Mouse (Mus musculus) neural tube, embryonic 13.5 days (tissue): ENCODE data around the gene Rnf10. TPM values are rescaled to one million over a fixed set of nuclear protein-coding genes. Genes with fewer than 3 reads are reported as not detected.

Experiments used
- ATAC-seq: fragments of 200-750 bp; cut with Nextera tagmentation; 2 replicates; pipeline ENCODE4 v1.8.0; 2017; ENCODE audit warnings: low read depth, mild to moderate bottlenecking, moderate TSS enrichment, moderate library complexity
- H3K27ac ChIP-seq: fragments of 300-500 bp; sonication (generic); replicated peaks from 2 replicates; pipeline ENCODE4 v1.5.1; 2015; ENCODE audit warnings: moderate library complexity, mild to moderate bottlenecking, inconsistent platforms
- H3K27me3 ChIP-seq: fragments of 300-500 bp; sonication (generic); 2 replicates; pipeline ENCODE4 v1.6.1; 2015; ENCODE audit warnings: mild to moderate bottlenecking, inconsistent platforms
- H3K36me3 ChIP-seq: fragments of 300-500 bp; sonication (generic); 2 replicates; pipeline ENCODE4 v1.6.1; 2015; ENCODE audit warnings: mild to moderate bottlenecking, inconsistent platforms
- H3K4me1 ChIP-seq: fragments of 300-500 bp; sonication (generic); replicated peaks from 2 replicates; pipeline ENCODE4 v1.6.1; 2015; ENCODE audit warnings: inconsistent platforms
- H3K4me2 ChIP-seq: fragments of 300-500 bp; sonication (generic); 2 replicates; pipeline ENCODE4 v1.6.1; 2015; ENCODE audit warnings: inconsistent platforms, mild to moderate bottlenecking, moderate library complexity
- H3K4me3 ChIP-seq: fragments of 300-500 bp; sonication (generic); 2 replicates; pipeline ENCODE4 v1.5.1; 2015; ENCODE audit warnings: mild to moderate bottlenecking, inconsistent platforms
- H3K9ac ChIP-seq: fragments of 300-500 bp; sonication (generic); 2 replicates; pipeline ENCODE4 v1.6.1; 2015; ENCODE audit warnings: moderate library complexity, mild to moderate bottlenecking, inconsistent platforms
- H3K9me3 ChIP-seq: fragments of 300-500 bp; sonication (generic); 2 replicates; pipeline ENCODE4 v1.6.1; 2016; ENCODE audit warnings: inconsistent platforms
- WGBS: fragments of 180-500 bp; shearing (Covaris S2); methylation state at CpG from one replicate; pipeline ENCODE4 v1.1.7; 2015; 5-methylcytosine and 5-hydroxymethylcytosine counted together
- polyA plus RNA-seq: library from polyadenylated mRNA; unstranded; fragments of >200 nt; fragmentation: Nextera tagmentation; extraction: Ambion mirVana; gene quantifications from 2 replicates; pipeline ENCODE4 v1.2.1, GENCODE M21; 2015

Rnf10 gene
- polyA plus RNA-seq, 1 experiment from 2014 or later: 185 TPM

DNA sequence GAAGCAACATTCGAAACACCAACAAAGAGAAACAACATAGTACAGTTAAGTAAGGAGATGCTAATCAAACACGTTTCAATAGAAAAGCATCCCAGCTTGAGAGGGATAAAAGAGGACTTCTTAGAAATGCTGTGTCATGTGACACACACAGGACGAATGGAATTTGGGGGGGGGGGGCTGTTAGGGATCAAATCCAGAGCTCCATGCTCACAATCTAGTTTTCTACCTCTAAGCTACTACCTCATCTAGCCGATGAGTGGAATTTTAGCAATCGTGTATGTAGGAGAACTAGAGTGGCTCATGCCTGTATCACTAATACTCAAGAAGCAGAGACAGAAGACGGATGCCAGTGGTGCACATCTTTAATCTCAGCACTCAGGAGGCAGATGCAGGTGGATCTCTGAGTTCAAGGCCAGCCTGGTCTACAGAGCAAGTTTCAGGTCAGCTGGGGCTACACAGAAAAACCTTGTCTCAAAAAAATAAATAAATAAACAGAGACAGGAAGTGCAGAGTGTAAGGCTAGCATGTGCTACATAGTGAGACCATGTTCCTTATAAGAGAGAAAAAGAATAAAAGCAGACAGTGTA is 944 bp upstream of the Rnf10 start:
- no peaks in the 10 kb centered on the region for H3K9me3 ChIP-seq
- H3K4me2 ChIP-seq: peak overlapping the region; percentile 58
- peak overlapping the region; percentile 92 for H3K4me3 ChIP-seq
- WGBS: 73% methylated on average over 6 of the region's 6 CpGs
- ATAC-seq: no peak
- H3K4me1 ChIP-seq: peaks cover 38% of the 10 kb centered on the region
- peak overlapping the region; percentile 98 for H3K9ac ChIP-seq
- H3K27ac ChIP-seq: peak overlapping the region; percentile 88
- H3K36me3 ChIP-seq: peaks cover 16% of the 10 kb centered on the region
- no peaks in the 10 kb centered on the region for H3K27me3 ChIP-seq

DNA sequence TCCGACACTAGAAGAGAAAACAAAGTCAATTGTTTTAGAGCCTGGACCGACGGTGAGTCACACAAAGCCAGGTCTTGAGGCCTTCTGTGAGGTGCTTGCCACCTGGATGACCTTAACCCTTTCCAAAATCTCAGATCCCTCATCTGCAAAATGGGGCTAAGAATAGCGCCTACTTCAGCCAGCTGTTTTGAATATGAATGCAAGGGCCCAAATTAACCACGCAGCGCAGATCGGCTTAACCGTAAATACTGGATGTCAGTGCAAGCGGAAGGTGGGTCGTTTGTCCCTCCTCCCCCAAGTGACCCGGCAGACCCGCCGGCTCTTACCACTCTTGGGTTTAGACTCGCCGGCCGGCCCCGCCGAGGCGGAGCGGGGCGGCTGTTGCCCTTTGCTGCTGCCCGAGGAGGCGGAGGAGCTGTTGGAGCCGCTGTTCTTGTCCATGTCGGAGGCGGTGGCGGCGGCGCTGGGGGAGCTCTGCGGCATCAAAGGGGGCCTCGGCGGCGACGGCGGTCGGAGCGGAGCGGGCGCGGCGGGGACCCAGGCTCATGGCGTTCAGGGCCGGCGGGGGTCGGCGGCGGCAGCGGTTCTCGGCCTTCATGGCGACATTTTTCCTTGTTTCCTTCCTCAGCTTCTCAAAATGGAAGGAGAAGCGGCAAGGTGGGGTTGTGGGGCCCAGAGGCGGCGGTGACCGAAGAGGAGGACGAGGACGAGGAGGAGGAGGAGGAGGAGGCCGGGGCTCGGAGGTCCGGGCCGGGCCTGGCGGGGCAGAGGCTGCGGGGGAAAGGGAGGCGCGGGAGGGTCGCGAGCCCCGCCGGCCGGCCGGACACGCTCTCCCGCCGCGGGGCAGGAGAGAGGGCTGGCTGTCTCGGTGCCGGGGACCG is 527 bp downstream of the Rnf10 start:
- under 1% methylated on average over 62 of the region's 77 CpGs for WGBS
- H3K4me1 ChIP-seq: peaks cover 50% of the 10 kb centered on the region
- peak overlapping the region; percentile 92 for H3K4me3 ChIP-seq
- H3K4me2 ChIP-seq: peak overlapping the region; percentile 91
- peak; percentile 30; the same call in 1 of the 2 replicates for ATAC-seq
- peak overlapping the region; percentile 98 for H3K9ac ChIP-seq
- peaks cover 21% of the 10 kb centered on the region for H3K36me3 ChIP-seq
- peak overlapping the region; percentile 88 for H3K27ac ChIP-seq
- no peaks in the 10 kb centered on the region for H3K9me3 ChIP-seq
- H3K27me3 ChIP-seq: no peaks in the 10 kb centered on the region

DNA sequence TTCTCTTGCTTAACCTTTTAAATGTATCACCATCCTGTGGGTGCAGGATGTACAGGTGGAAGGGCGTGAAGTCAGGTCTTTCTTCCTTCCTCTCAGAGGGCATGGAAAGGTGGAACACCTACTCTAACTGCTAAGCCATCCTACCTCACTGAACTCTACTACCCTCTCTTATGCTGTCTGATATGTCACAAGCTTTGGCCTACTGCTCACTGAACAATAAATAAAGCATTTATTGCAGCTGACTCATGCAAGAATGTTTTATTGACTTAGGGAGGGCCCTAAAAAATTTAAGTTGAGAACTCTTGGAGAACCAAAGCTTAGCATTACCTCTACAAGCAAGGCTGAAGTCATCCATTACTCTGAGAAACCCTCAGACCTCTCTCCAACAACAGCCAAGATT is 2.7 kb downstream of the Rnf10 start:
- Histone ChIP-seq H3K4me3 (peak overlapping the region; percentile 92), H3K27me3 (no peaks in the 10 kb centered on the region), H3K9ac (peak overlapping the region; percentile 98; the same call in 1 of the 2 replicates), H3K36me3 (peaks cover 30% of the 10 kb centered on the region), H3K4me2 (peak overlapping the region; percentile 91), H3K27ac (no peak overlapping the region), H3K9me3 (no peaks in the 10 kb centered on the region), H3K4me1 (peaks cover 65% of the 10 kb centered on the region)
- ATAC-seq: no peak
- 97% methylated on average over 1 of the region's 1 CpGs for WGBS

DNA sequence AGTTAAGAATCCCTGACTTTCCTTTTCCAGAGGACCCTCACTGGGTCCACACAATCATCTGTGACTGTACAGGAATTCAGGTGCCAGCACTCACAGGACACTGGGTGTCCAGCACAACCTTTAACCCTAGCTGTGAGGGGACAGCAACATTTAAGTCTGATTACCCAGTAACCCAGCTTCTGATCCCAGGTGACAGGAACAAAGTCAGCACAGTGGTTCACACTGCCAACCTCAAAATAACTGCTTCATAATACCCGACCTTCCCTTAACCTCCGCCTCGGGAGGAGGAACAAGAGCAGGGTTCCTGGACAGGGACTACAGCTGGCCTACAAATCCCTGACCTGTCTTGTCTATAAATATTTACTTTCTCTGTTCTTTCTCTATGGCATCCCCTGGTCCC is 4.4 kb downstream of the Rnf10 start:
- Histone ChIP-seq H3K4me2 (0 out of 2 replicates have a peak overlapping the region, but pooled peaks have one; percentile 91), H3K9ac (no peak overlapping the region), H3K4me3 (no peak overlapping the region), H3K4me1 (peaks cover 65% of the 10 kb centered on the region), H3K27me3 (no peaks in the 10 kb centered on the region), H3K9me3 (no peaks in the 10 kb centered on the region), H3K27ac (no peak overlapping the region), H3K36me3 (peaks cover 30% of the 10 kb centered on the region)
- 62% methylated on average over 3 of the region's 3 CpGs for WGBS
- no peak for ATAC-seq

DNA sequence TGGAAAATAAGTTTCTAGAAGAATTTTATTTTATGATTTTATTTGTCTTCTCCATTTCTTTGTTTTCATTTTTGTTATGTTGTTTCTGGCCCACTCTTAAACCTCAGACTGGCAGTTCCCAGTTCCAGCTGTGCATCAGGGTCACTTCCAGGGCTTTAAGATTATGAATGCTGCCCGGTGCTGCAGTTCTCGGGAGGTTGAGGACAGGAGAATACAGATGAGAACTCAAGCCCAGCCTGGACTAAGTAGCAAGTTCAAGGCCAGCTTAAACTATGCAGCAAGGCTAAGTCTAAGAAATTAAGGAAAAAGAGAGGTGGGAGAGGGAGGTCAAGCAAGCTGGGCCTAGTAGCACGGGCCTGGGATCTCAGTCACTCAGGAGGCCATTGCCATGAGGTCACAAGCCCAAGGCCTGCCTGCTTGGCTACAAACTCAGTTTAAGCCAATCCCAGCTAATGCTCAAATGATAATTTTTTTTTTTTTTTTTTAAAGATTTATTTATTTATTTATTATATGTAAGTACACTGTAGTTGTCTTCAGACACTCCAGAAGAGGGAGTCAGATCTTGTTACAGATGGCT is 5.1 kb downstream of the Rnf10 start:
- Histone ChIP-seq H3K27me3 (no peaks in the 10 kb centered on the region), H3K4me2 (no peak overlapping the region), H3K9me3 (no peaks in the 10 kb centered on the region), H3K4me1 (peaks cover 62% of the 10 kb centered on the region), H3K4me3 (no peak overlapping the region), H3K36me3 (peaks cover 30% of the 10 kb centered on the region), H3K27ac (no peak overlapping the region), H3K9ac (no peak overlapping the region)
- ATAC-seq: no peak
- 79% methylated on average over 3 of the region's 3 CpGs for WGBS

DNA sequence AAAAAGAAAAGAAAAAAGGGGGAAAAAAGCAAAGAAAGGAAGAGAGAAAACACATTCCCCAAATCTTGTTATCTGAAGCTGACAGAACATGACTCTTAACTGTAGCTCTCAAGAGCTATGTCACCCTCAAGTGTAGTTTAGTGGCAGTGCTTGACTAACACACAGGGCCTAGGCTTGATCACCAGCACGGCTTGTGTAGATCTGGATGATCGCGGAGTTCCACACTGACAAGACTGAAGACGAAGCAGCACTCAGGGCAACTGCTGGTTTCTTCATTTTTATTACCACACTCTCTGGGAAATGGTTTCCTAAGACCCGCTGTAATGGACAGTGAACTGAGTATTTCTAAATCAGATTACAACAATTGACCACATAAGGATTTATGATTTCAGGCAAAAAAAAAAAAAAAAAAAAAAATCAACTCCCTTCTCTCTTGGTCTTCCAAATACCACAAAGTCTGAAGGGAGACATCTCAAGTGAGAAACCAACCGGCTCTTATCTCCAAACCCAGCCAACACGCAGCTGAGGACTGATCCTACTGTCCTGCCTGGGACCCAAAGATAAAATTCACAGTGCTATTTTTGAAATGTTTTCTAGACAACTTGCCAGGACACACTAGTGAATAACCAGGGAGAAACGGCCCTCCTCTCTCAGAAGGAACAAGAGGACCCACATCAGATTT is 5.8 kb downstream of the Rnf10 start:
- H3K4me2 ChIP-seq: no peak overlapping the region
- 88% methylated on average over 8 of the region's 8 CpGs for WGBS
- no peaks in the 10 kb centered on the region for H3K9me3 ChIP-seq
- no peak overlapping the region for H3K4me3 ChIP-seq
- peaks cover 62% of the 10 kb centered on the region for H3K4me1 ChIP-seq
- peaks cover 30% of the 10 kb centered on the region for H3K36me3 ChIP-seq
- no peak overlapping the region for H3K9ac ChIP-seq
- H3K27ac ChIP-seq: no peak overlapping the region
- H3K27me3 ChIP-seq: no peaks in the 10 kb centered on the region
- no peak for ATAC-seq

DNA sequence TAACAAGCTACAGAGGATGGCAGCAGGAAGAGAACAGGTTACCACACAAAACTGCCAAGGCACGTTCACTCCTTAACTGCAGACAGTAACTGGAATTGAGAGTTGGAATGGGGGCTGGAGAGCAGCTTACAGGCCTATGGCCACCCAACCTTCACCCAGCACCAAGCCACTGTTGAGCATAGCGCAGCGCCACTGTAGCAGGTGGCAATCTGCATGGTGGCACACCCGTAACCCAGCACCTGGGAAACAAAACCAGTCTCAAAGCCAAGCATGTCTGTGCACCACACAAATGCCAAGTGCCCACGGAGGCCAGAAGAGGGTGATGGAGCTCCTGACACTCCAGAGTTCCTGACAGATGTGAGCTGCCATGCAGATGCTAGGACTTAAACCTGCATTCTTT is 6.4 kb downstream of the Rnf10 start:
- no peak for ATAC-seq
- no peaks in the 10 kb centered on the region for H3K27me3 ChIP-seq
- H3K9me3 ChIP-seq: no peaks in the 10 kb centered on the region
- H3K36me3 ChIP-seq: peaks cover 30% of the 10 kb centered on the region
- no peak overlapping the region for H3K4me3 ChIP-seq
- no peak overlapping the region for H3K4me2 ChIP-seq
- WGBS: 93% methylated on average over 5 of the region's 5 CpGs
- no peak overlapping the region for H3K27ac ChIP-seq
- peaks cover 58% of the 10 kb centered on the region for H3K4me1 ChIP-seq
- no peak overlapping the region for H3K9ac ChIP-seq

DNA sequence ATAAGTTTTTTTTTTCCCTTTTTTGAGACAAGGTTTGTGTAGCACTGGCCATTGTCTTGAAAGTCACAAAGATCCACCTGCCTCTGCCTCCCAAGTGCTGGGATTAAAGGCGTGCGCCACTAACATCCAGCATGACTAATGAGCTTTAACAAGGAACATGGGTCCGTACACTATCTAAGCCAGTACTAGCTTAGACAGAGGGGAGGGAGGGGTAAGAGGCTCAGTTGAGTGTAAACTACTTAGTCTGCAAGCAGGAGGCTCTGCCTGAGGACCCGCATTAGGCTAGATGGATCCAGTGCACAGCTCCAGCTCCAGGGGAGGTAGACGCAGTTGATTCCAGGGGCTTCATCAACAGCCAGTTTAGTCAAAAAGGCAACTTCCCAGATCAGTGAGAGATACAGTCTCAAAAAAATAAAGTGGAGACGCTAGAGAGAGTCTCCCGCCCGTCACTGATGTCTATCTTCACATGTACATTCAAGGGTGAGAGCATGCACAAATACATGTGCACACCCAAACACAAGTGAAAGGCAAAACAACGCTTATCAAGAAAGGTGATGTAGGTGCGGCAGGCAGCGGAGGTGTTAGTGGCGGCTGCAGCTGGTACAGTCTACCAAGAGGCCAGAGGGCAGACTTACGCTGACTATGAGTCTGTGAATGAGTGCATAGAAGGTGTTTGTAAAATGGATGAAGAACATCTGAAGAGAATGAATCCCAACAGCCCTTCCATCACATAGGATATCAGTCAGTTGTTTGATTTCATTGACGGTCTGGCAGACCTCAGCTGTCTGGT is 10.0 kb downstream of the Rnf10 start:
- Histone ChIP-seq H3K9me3 (no peaks in the 10 kb centered on the region), H3K4me1 (peaks cover 24% of the 10 kb centered on the region), H3K27ac (no peak overlapping the region), H3K27me3 (no peaks in the 10 kb centered on the region), H3K36me3 (peaks cover 34% of the 10 kb centered on the region), H3K4me3 (no peak overlapping the region), H3K4me2 (no peak overlapping the region), H3K9ac (no peak overlapping the region)
- 86% methylated on average over 14 of the region's 14 CpGs for WGBS
- no peak for ATAC-seq

DNA sequence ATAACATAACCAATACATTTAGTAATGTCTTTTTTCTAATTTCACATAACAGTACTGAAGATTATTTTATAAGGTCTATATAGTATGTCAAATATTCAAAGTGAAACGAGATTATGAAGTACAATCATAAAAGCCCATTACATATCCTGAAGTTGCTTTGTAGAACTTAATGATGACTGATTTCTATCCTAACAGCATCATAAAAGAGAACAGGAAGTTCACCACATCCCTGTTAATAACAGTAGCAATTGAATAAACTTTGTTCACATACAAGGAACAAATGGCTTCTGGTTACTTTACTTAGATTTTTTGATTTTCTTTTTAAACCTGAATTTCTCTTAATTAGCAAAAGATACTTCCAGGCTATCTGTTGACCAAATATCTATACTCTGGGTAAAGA is 10.8 kb downstream of the Rnf10 start:
- ATAC-seq: no peak
- WGBS: 87% methylated on average over 1 of the region's 1 CpGs
- no peaks in the 10 kb centered on the region for H3K27me3 ChIP-seq

DNA sequence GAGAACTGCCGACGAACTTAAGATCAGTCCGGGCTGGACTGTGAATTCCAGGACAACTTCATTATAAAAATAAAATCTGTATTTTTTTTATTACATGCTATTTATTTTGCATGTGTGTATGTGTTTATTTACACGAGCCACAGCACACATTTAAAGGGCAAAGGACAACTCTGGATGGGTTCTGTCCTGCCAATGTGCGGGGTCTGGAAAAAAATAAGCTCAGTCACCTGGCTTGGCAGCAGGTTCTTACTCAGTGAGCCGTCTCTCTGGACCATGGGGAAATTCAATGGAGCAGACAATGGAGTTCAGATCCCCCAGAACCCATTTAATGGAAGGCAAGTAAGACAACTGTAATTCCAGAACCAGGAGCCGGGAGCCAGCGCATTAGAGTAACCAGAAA is 11.6 kb downstream of the Rnf10 start:
- Histone ChIP-seq H3K4me1 (peaks cover 9% of the 10 kb centered on the region; the same call in 1 of the 2 replicates), H3K9me3 (no peaks in the 10 kb centered on the region), H3K9ac (no peak overlapping the region), H3K27me3 (no peaks in the 10 kb centered on the region), H3K27ac (no peak overlapping the region), H3K4me3 (no peak overlapping the region), H3K36me3 (peaks cover 42% of the 10 kb centered on the region), H3K4me2 (no peak overlapping the region)
- 88% methylated on average over 8 of the region's 8 CpGs for WGBS
- ATAC-seq: no peak

More for the DNA sequence above, 10.8 kb downstream of the Rnf10 start:
- Histone ChIP-seq H3K9ac (no peak overlapping the region), H3K27ac (no peak overlapping the region), H3K4me1 (peaks cover 16% of the 10 kb centered on the region; the same call in 1 of the 2 replicates), H3K4me2 (no peak overlapping the region), H3K4me3 (no peak overlapping the region), H3K9me3 (no peaks in the 10 kb centered on the region), H3K36me3 (peaks cover 42% of the 10 kb centered on the region)

DNA sequence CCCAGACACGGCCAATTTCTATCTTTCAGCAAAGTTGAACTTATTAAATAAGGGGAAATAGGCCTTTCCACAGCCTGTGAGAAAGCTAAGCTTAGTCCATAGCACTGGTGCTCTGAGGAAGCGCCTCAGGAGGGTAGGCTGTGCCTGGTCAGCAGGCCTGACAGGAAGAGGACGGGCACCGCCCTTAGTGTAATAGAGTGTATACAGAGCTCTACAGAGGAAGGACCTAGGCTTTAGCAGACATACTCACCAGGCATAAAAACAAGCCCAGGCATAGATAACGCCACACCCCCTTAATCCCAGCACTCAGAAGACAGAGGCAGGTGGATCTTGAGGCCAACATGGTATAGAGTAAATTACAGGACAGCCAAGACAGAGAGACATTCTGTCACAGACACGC is 12.3 kb downstream of the Rnf10 start:
- no peak for ATAC-seq
- WGBS: 89% methylated on average over 6 of the region's 6 CpGs

More for the DNA sequence above, 12.3 kb downstream of the Rnf10 start:
- H3K4me1 ChIP-seq: peaks cover 4% of the 10 kb centered on the region; the same call in 1 of the 2 replicates
- no peak overlapping the region for H3K4me2 ChIP-seq
- H3K27ac ChIP-seq: no peak overlapping the region
- H3K36me3 ChIP-seq: peaks cover 49% of the 10 kb centered on the region
- H3K9ac ChIP-seq: no peak overlapping the region
- H3K9me3 ChIP-seq: no peaks in the 10 kb centered on the region
- H3K27me3 ChIP-seq: no peaks in the 10 kb centered on the region
- no peak overlapping the region for H3K4me3 ChIP-seq
